Mouse (Mus musculus) activated CD4-positive, CD25-positive, alpha-beta regulatory T cell, adult 4 months (primary cell): ENCODE measurements around the gene Ces1f. TPM values are rescaled to one million over a fixed set of nuclear protein-coding genes. Genes with fewer than 3 reads are reported as not detected.
"Not testable (repeated sequence)": the region's sequence is repeated elsewhere in the genome, so short reads cannot be mapped to it uniquely, and the experiment has no call there.

Source experiments
- ATAC-seq: one replicate; pipeline ENCODE4 v1.8.0; 2017
- polyA plus RNA-seq, 2 experiments: library from polyadenylated mRNA; unstranded; fragments of 100-300 nt; shearing (Covaris generic); gene quantifications; one replicate each; pipeline ENCODE4 v1.2.1; 2017

Ces1f gene
- not detected for polyA plus RNA-seq

DNA sequence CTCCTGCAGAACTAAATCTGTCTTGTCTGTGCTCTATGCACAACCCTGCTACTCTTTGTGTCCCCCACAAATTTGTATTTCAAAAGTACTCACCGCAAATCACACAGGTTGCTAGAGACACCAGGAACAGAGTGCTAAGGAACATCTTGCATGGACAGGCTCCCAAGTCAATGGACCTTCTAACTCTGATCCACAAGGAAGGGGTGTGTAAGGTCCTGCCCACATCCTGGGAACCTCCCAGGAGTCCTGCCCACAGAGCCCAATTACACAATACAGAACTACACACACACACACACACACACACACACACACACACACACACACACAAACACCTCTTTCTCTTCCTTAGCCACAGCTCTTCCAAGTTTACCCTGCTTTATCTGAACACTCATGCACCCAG is at the start of gene Ces1f:
Gene Ces1f, minus strand, starts transcription at position 192 of the 400 bp plus-strand sequence.
- no peak for ATAC-seq

DNA sequence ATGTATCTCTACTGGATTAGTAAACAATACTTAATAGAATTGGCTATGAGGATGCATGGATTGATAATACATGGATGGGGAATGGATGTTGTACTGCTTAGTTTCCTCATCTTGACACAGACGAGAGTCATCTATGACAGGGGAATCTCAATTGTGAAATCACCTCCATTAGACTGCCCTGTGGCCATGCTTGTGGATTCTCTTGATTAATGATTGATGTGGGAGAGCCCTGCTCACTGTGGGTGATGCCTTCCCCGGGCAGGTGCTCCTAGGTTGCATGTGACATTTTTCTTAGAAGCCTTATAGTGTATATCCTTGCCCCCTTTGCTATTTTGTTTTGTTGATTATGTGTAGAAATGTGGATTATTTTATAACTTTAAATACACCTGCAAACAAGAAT is 45.6 kb upstream of the Ces1f start:
- no peak for ATAC-seq

DNA sequence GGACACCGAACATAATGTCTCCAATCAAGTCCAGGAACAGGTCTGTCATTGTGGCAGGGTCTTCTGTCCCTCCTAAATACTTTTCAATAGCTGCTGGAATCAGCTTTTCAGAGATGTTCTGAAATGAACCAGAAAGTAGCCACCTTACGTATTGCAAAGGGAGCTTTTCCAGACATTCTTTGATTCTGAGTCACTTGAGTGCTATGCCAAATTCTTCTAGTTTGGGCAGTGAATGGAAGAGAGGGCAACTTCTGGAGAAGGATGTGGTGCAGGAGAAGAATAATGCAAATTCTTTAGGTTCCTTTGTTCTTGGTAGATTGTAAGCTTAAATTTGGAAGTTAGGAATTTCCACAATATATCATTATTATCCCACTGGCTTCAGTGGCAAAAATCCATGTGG is 37.5 kb upstream of the Ces1f start:
- no peak for ATAC-seq

DNA sequence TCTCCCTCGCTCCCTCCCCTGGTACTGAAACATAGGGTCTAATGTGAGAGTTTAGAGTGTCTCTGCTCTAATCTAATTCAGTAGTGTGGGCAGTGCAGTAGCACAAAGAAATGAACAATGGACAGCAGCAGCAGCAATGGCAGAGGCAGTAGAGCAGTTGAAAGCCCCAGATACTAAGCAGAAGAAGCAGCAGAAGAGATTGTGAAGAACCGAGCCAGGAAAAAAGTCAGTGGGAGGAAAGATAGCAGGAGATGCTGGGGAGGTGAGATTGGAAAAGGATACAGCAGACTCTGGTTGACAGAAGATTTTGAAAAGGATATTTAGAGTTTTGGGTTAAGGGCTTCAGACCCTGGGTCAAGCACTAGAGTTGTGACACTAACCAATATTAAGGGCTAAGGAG is 36.0 kb upstream of the Ces1f start:
- ATAC-seq = no peak

DNA sequence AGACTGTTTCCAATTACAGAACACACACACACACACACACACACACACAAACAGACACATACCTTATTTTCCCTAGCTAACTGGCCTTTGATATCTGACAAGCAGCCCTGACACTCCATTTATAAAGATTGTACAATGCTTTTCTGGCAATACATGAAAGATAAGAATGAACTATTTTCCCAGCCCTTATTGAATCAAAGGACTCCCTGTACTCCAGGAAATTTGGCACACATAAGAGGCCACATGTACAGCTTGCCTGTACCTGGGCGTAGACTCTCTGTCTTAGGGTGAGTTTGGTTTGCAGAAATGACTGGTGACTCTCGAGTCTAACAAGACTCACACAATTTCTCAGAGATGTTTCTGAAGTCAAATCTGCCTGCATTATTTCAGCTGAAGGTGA is 4.3 kb upstream of the Ces1f start:
- ATAC-seq = no peak

DNA sequence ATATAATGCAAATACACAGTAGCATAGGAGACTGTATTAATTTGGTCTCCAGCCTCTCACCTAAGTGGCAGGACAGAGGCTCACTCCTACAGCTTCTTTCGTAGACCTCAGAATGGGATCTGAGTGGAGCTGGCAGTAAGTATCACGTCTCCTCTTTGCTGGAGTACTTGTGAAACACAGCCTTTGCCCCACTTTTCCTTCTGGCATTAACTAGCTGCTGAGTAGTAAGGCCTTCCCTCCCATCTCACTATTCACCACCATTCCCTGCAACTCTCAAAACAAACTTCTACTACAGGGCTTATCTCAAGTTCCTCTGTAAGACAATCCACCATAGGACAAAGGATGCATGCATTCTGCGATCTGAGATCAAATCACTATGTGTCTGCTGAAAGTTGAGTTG is 2.8 kb upstream of the Ces1f start:
- no peak for ATAC-seq

DNA sequence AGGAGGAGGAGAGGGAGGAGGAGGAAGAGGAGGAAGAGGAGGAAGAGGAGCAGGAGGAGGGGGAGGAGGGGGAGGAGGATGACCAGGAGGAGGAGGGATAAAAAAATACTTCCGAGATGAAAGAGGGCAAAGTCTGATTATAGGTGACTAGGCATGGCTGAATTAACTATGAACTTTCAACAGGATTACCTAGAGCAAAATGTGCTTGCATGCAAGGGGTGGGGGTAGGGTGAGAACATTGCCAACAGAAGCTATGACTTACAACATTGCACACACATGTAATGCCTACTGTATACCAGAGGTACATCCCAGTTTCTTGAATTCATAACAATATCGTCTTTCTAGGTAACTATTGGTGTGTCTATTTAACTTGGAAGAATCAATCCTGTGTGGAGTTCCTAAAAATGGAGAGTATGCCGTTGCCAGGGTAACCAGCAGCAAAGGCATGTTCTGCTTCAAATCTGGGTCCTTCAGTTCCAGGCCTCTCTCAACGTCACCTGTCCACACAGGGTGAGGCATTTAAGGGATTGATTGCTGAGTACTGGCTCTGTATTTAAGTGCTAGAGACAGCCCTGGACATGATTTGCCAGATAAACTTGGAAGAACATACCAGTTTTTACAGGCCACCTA is 1.3 kb downstream of the Ces1f start:
- no peak for ATAC-seq

DNA sequence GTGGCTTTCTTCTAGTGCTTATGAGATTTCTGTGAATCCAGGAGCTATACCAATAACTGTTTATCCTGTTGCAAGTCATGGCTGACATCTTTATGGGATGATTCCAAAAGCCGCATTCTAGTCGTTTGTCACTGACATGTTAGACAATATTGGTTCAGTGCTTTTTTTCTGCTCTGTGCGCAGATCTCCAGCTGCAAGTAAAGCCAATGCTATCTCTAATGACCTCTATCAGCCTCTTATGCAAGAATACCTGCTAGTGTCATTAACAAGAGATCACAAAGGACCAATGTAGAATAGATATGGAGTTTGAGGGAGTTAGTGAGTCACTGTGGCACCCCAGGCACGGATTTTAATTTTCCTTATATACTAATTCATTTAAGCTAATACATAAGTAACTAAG is 4.9 kb downstream of the Ces1f start:
- ATAC-seq = no peak

DNA sequence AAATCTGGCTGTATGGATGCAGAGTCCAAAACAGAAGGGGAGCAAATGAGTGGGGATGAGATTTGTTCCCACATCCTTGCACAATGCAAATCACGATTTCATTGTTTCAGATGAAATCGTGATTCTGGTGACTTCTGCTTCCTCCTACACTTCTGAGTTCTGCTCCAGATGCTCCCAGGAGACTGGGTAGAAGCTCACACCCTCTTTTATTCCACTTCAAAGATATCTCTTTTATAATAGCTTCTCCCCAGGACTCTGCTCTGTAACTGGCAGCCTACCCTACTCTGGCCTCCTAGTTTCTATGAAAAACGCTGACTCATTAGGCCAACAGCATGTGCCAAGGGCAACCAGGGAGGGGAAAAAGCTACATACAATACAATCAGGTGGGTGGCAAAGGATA is 6.2 kb downstream of the Ces1f start:
- no peak for ATAC-seq

DNA sequence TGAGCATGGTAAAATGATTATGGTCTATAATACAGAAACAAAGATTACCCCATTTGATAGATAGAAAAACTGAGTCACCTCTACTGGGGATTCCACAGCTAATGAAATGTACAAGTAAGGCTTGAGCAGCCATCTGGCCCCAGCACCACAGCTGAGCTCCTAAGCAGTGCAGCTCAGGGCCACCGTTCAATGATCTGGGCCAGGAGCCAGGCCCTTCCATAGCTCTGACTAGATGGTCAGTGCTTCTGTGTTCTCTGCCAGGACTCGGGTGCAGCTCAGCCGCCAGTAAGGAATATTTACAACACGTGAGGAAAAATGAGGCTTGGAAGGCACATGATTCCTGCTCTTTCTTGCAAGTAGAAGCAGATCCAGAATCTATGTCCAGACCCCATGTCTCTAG is 6.9 kb downstream of the Ces1f start:
- no peak for ATAC-seq

DNA sequence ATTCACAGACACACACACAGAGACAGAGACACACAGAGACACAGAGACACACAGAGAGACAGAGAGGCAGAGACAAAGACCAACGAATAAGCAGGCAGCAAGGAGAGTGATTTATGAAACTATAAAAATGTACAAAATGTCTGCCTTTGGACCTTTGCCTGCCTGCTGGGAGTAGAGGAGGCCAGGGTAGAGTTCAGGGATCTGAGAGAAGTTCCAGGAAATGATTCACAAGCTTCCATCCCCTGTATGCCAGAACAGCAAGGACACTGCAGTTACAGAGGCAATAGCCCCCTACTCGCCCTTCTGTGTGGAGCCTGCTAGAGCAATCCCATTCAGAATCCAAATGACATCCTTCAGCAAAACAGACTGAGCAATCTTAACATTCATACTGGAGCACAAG is 18.1 kb downstream of the Ces1f start:
- ATAC-seq = no peak

DNA sequence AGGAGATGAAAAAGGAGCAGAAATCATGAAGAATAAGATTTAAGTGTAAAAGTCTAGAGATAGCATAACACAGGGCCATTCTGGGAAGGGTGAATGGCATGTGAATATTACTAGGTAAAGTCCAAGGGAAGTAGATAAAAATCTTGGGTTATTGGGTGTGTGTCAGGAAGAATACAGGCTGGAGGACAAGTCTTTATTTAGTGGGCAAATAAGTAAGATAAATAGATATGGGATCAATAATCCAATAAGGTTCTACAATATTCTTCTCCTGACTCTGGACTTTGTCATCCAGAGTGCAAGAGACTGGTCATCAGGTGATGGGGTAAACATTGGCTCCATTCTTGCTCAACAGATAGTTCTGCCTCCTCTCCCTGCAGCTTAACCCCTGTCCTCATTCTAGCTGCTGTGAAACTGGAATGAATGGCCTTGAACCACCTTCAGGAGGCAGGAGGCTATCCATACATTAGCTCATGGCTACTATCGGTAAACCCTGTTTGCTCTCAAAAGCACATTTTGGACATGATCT is 27.1 kb downstream of the Ces1f start:
- no peak for ATAC-seq

DNA sequence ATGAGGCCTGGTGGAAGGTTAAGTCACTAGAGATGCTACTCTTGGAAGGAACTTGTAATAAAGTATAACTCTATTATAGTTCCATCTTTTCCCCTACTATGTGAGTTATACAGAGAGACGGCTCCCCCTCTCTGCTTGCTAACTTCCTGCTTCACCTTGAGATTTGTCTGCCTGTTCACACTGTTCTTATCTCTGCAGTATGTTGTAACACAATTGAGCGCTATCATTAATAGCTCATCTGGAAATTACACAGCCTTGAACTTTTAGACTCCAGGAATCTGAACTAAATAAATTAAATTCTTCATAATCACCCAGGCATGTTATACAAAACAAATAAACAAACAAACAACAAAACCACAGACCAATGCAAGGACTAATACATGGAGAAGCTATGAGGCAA is 33.5 kb downstream of the Ces1f start:
- ATAC-seq = no peak

DNA sequence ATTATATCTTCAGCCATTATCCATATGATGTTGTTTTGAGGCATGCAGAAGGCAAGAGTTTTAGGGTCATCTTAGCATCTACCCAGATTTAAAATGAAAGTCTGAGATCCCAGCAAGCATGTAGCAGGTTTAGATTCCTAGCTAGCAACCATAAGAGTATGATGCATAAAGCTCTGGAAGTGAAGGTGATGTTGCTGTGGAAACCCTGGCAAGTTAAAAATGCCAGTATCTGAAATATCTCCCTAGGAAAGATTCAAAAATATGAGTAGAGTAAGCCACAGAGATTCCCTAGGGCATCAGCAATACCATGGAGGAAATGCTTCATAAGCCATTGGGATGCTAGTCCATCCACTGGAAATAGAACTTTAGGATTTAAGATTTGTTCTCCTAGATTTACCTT is 39.7 kb downstream of the Ces1f start:
- no peak for ATAC-seq

DNA sequence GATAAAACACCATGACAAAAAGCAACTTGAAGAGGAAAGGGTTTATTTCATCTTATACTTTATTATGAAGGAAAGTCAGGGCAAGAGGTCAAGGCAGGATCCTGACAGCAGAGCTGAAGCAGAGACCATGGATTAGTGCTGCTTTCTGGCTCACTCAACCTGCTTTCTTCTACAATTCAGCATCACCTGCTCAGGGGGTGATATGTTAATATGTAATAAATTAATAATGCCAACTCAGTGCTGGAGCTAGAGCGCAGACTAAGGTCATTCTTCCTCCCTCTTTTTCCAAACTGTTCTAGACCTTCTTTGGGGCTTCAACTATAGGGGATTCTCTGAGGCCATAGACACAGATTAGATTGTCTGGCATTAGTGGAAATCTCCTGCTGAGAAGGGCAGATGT is 43.9 kb downstream of the Ces1f start:
- no peak for ATAC-seq

DNA sequence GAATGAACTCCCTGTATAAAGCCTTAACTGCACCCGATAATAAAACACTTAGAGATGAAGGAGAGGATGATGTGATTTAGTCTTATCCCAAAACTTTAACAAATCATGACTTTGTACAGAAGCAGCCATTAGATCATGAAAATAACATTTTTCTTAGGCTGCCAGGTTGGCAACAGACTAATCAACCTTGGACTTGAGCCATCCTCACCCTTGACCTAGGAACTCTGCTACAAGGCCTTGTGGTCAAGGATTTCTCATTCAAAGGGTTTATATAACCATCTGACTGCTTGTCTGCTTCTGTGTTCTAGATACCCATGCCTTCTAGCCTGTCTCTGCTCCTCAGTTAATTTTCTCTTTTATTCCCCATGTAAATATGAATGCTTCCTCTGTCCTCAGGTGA is 44.8 kb downstream of the Ces1f start:
- ATAC-seq = no peak

DNA sequence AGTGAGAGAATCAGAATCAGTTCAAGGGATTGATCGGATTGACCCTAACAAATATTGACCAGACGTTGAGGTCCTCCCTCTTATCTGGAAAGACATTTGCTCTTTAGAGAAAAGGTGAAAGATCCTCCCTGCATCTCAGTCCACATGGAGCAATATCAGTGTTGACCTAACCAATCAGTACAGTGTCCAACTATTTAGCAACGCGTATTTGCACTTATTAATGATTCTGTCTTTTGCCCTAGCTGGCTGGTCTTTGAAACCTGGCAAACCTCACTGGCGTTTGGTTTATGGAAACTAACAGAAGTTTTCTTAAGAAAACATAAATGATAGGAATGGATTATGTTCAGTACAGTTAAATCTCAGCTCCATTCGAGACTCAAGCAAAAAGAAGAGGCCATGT is 45.5 kb downstream of the Ces1f start:
- no peak for ATAC-seq

DNA sequence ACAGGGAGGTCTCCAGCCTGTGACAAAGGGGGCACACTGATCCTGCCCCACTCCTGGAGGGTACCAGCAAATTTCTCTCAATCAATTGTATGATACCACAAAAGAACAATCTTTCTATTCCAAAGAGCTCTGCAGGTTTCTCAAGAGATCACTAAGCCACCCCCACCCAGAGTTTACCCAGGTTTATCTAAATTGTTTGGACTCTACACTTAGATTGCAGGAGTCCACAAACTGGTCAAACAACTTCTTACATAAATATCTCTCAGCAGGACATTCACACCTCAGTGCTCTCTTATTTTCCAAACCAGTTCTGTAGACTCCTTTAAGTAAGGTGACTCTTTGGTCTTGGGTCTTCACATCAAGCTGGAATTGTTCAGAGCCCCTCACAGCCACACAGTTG is 50.1 kb downstream of the Ces1f start, which contains the start of gene Ces1e:
Gene Ces1e, minus strand, starts transcription at position 174 of the 400 bp plus-strand sequence.
- no peak for ATAC-seq

DNA sequence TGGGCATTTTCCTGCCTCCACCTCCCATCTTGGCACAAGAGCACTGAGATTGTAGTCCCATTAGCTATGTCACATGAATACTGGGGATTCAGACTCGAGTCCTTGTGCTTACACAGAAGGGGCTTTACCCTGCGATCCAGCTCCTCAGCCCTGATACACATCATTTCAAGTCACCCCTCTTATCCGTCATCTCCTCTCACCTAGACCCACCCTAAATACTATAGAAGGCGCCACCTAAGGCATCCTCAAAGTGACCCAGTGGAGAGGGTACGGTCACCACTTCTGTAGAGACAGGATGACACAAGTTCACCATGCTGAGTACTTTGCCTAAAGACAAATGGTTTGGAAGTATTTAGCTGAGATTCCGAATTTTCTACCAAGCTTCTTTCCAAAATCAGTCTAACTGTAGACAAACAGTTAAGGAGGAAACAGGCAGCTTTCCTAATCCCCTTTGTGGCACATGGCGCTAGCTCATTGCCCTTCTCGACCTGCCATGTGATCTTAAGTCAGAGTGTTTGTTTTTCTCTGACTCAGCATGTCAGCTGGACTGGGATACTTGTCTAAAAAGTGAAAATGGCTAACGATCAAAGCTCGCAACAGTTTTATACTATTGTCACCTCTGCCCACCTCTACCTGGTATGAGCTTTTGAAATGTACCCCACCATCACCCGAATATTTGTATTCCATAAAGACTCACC is 50.7 kb downstream of the Ces1f start:
- ATAC-seq = no peak

DNA sequence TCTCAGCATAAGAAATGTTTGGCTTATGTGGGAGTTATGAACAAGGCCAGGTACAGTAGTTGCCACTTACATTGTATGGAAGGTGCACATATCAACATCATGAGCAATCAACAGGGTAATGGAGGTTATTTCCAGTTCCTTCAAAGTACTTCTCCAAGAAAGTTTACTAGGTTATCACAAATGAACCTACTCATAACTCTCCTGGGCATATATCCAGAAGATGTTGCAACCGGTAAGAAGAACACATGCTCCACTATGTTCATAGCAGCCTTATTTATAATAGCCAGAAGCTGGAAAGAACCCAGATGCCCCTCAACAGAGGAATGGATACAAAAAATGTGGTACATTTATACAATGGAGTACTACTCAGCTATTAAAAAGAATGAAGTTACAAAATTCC is 53.1 kb downstream of the Ces1f start:
- not testable (repeated sequence) for ATAC-seq

DNA sequence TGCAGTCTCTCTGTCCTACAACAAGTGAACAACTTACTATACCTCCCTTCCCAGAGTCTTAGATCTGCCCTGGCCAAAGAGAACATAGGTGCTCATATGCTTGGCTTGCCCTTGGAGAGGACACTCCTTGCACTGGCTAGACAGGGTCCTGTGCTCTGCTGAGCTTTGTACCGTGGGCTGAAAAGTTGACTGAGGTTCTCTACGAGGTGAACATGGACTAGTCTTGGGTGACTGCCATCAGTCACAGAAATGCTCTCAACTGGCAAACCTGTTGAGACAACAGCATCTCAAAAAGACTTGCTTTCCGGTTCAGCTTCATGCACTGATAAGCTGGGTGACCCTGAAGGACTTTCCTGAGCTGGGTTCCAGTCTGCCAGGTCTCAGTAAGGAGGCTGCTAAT is 57.7 kb downstream of the Ces1f start:
- no peak for ATAC-seq

DNA sequence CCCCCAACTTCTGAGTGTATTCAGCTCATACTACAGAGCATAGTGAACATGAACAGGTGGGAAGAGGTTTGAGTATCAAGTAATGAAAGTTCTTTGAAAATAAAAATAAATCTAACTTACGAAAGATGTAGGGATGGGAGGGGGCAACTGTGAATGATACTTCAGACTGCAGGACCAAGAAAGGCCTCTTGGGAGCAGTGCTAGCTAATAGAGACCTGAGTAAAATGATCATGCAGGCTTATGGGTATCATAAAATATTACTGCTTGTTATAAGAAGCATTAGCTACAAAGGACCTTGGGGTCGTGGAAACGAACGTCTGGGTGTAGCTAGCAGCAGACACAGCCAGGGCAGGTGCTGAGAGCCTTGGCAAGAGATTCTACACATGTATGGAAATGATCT is 61.7 kb downstream of the Ces1f start:
- ATAC-seq = no peak

DNA sequence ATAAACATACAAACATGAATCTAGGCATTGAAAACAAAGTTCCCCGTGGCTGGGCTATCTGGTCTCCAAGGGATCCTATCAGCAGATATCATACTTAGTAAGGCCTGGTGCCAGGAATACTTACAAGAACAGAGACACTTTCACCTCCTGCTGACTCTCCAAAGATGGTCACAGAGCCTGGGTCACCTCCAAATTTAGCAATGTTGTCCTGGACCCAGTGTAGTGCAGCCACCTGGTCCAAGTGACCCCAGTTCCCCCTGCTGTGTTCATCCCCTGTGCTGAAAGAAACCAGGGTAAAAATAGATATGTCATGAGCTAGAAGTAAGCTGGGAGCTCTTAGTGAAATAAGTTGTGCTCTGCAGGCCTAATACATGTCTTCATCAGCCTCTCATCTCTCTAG is 62.2 kb downstream of the Ces1f start:
- no peak for ATAC-seq

DNA sequence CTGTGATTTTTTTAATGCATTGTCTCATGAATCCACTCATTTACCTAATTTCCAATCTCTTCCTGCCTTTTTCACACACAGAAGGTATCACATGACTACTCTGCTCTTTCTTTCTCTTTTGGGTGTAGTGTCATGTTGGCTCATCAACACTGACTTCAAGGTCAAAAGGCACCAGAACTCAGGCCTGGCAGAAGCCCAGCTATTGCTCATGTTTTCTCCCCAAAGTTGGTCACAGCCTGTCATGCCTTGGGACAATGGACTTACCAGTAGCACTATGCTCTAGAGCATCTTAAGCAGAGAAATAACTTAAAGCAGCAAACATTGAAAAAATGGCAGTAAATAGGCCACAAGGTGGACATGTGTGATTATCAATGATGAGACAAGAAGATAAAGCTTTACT is 68.5 kb downstream of the Ces1f start:
- no peak for ATAC-seq
